Mouse (Mus musculus) limb, embryonic 15.5 days (tissue): ENCODE data around the gene Ghrh. TPM values are rescaled to one million over a fixed set of nuclear protein-coding genes. Genes with fewer than 3 reads are reported as not detected.
"Not testable (repeated sequence)": the region's sequence is repeated elsewhere in the genome, so short reads cannot be mapped to it uniquely, and the experiment has no call there.

Experiments
- ATAC-seq: fragments of 200-750 bp; cut with Nextera tagmentation; 2 replicates; pipeline ENCODE4 v1.8.0; 2017; ENCODE audit warnings: low read depth, moderate TSS enrichment; ENCODE audit not compliant: insufficient number of reproducible peaks, low FRiP score, low TSS enrichment
- H3K27ac ChIP-seq: fragments of 300-500 bp; sonication (generic); 2 replicates; pipeline ENCODE4 v1.5.1; 2015; ENCODE audit warnings: moderate library complexity, mild to moderate bottlenecking, inconsistent platforms
- H3K27me3 ChIP-seq: fragments of 300-500 bp; sonication (generic); 2 replicates; pipeline ENCODE4 v1.6.1; 2015; ENCODE audit warnings: inconsistent platforms
- H3K36me3 ChIP-seq: fragments of 300-500 bp; sonication (generic); 2 replicates; pipeline ENCODE4 v1.6.1; 2015; ENCODE audit warnings: inconsistent platforms
- H3K4me1 ChIP-seq: fragments of 300-500 bp; sonication (generic); 2 replicates; pipeline ENCODE4 v1.6.1; 2015; ENCODE audit warnings: inconsistent platforms
- H3K4me2 ChIP-seq: fragments of 300-500 bp; sonication (generic); 2 replicates; pipeline ENCODE4 v1.6.1; 2015; ENCODE audit warnings: mild to moderate bottlenecking, inconsistent platforms
- H3K4me3 ChIP-seq: fragments of 300-500 bp; sonication (generic); 2 replicates; pipeline ENCODE4 v1.5.1; 2015; ENCODE audit warnings: mild to moderate bottlenecking, inconsistent platforms
- H3K9ac ChIP-seq: fragments of 300-500 bp; sonication (generic); 2 replicates; pipeline ENCODE4 v1.6.1; 2015; ENCODE audit warnings: inconsistent platforms
- H3K9me3 ChIP-seq: fragments of 300-500 bp; sonication (generic); 2 replicates; pipeline ENCODE4 v1.6.1; 2016; ENCODE audit warnings: inconsistent platforms
- WGBS: fragments of 180-500 bp; shearing (Covaris S2); methylation state at CpG from one replicate; pipeline ENCODE4 v1.1.7; 2015; 5-methylcytosine and 5-hydroxymethylcytosine counted together
- polyA plus RNA-seq: library from polyadenylated mRNA; unstranded; fragments of >200 nt; fragmentation: Nextera tagmentation; extraction: Ambion mirVana; gene quantifications from 2 replicates; pipeline ENCODE4 v1.2.1, GENCODE M21; 2015

The Ghrh gene
- polyA plus RNA-seq = not detected in 2 replicates

GRCm38 (mm10) chr2:157347361-157348159, at the start of gene Ghrh:
TSS of gene Ghrh (minus strand) at chr2:157347506.
- H3K9ac ChIP-seq = 0 out of 2 replicates have a peak within 1 kb of the TSS, but pooled peaks have one; percentile 10
- H3K4me3 ChIP-seq = no peak within 1 kb of the TSS
- peaks cover 10% of the 10 kb centered on the region for H3K4me1 ChIP-seq
- peak within 1 kb of the TSS; percentile 75 for H3K27ac ChIP-seq
- 0 out of 2 replicates have a peak within 1 kb of the TSS, but pooled peaks have one; percentile 10 for H3K4me2 ChIP-seq
- no peaks in the 10 kb centered on the region for H3K27me3 ChIP-seq
- peak; percentile 55; the same call in 1 of the 2 replicates for ATAC-seq
- WGBS = 51% methylated on average over 26 of the region's 26 CpGs
- H3K36me3 ChIP-seq = no peaks in the 10 kb centered on the region
- no peaks in the 10 kb centered on the region for H3K9me3 ChIP-seq

GRCm38 (mm10) chr2:157395960-157396359, 48.7 kb upstream of the Ghrh start:
- WGBS = 64% methylated on average over 13 of the region's 13 CpGs
- Histone ChIP-seq H3K9me3 (no peaks in the 10 kb centered on the region), H3K4me1 (no peaks in the 10 kb centered on the region), H3K27me3 (no peaks in the 10 kb centered on the region), H3K4me2 (no peak overlapping the region), H3K27ac (0 out of 2 replicates have a peak overlapping the region, but pooled peaks have one; percentile 11), H3K36me3 (peaks cover 40% of the 10 kb centered on the region), H3K9ac (no peak overlapping the region), H3K4me3 (no peak overlapping the region)
- no peak for ATAC-seq

- ATAC-seq = no peak
- H3K4me2 ChIP-seq = no peak overlapping the region
- no peak overlapping the region for H3K9ac ChIP-seq
- 71% methylated on average over 5 of the region's 5 CpGs for WGBS
- H3K4me3 ChIP-seq = no peak overlapping the region
- peaks cover 43% of the 10 kb centered on the region for H3K36me3 ChIP-seq
- no peak overlapping the region for H3K27ac ChIP-seq
- no peaks in the 10 kb centered on the region for H3K4me1 ChIP-seq
- H3K27me3 ChIP-seq = no peaks in the 10 kb centered on the region
- no peaks in the 10 kb centered on the region for H3K9me3 ChIP-seq
Observed at GRCm38 (mm10) chr2:157395371-157395770, 48.1 kb upstream of the Ghrh start.

- ATAC-seq = no peak
- Histone ChIP-seq H3K4me2 (no peak overlapping the region), H3K4me1 (no peaks in the 10 kb centered on the region), H3K9ac (no peak overlapping the region), H3K9me3 (no peaks in the 10 kb centered on the region), H3K27me3 (no peaks in the 10 kb centered on the region), H3K4me3 (no peak overlapping the region), H3K27ac (no peak overlapping the region), H3K36me3 (peaks cover 46% of the 10 kb centered on the region)
- WGBS = 75% methylated on average over 6 of the region's 6 CpGs
Observed at GRCm38 (mm10) chr2:157394868-157395267, 47.6 kb upstream of the Ghrh start.

GRCm38 (mm10) chr2:157393549-157393948, 46.2 kb upstream of the Ghrh start:
- WGBS = 94% methylated on average over 4 of the region's 4 CpGs
- Histone ChIP-seq H3K27me3 (no peaks in the 10 kb centered on the region), H3K4me1 (no peaks in the 10 kb centered on the region), H3K9ac (no peak overlapping the region), H3K4me3 (no peak overlapping the region), H3K27ac (no peak overlapping the region), H3K36me3 (peaks cover 48% of the 10 kb centered on the region), H3K9me3 (no peaks in the 10 kb centered on the region), H3K4me2 (no peak overlapping the region)
- ATAC-seq = no peak

- peaks cover 37% of the 10 kb centered on the region for H3K36me3 ChIP-seq
- no peaks in the 10 kb centered on the region for H3K9me3 ChIP-seq
- ATAC-seq = no peak
- H3K4me2 ChIP-seq = no peak overlapping the region
- WGBS = 89% methylated on average over 2 of the region's 2 CpGs
- no peak overlapping the region for H3K27ac ChIP-seq
- no peaks in the 10 kb centered on the region for H3K4me1 ChIP-seq
- no peak overlapping the region for H3K9ac ChIP-seq
- H3K4me3 ChIP-seq = no peak overlapping the region
- no peaks in the 10 kb centered on the region for H3K27me3 ChIP-seq
Observed at GRCm38 (mm10) chr2:157392331-157392730, 45.0 kb upstream of the Ghrh start.

- Histone ChIP-seq H3K4me2 (no peak overlapping the region), H3K9ac (no peak overlapping the region), H3K9me3 (no peaks in the 10 kb centered on the region), H3K4me3 (no peak overlapping the region), H3K27me3 (no peaks in the 10 kb centered on the region), H3K36me3 (peaks cover 25% of the 10 kb centered on the region), H3K27ac (no peak overlapping the region), H3K4me1 (peaks cover 5% of the 10 kb centered on the region)
- WGBS = 83% methylated on average over 7 of the region's 7 CpGs
- ATAC-seq = no peak
Observed at GRCm38 (mm10) chr2:157389591-157389921, 42.2 kb upstream of the Ghrh start.

- peaks cover 26% of the 10 kb centered on the region for H3K36me3 ChIP-seq
- 90% methylated on average over 14 of the region's 14 CpGs for WGBS
- not testable (repeated sequence) for H3K27ac ChIP-seq, H3K4me1 ChIP-seq, H3K27me3 ChIP-seq, H3K9me3 ChIP-seq, H3K9ac ChIP-seq, H3K4me2 ChIP-seq, ATAC-seq, H3K4me3 ChIP-seq
Observed at GRCm38 (mm10) chr2:157388901-157389590, 41.7 kb upstream of the Ghrh start.

GRCm38 (mm10) chr2:157384836-157385235, 37.5 kb upstream of the Ghrh start:
- no peaks in the 10 kb centered on the region for H3K9me3 ChIP-seq
- H3K36me3 ChIP-seq = peaks cover 36% of the 10 kb centered on the region
- no peak overlapping the region for H3K4me2 ChIP-seq
- H3K27ac ChIP-seq = peak overlapping the region; percentile 11; the same call in 1 of the 2 replicates
- no peaks in the 10 kb centered on the region for H3K27me3 ChIP-seq
- ATAC-seq = no peak
- peaks cover 6% of the 10 kb centered on the region for H3K4me1 ChIP-seq
- no peak overlapping the region for H3K4me3 ChIP-seq
- 66% methylated on average over 4 of the region's 4 CpGs for WGBS
- H3K9ac ChIP-seq = no peak overlapping the region

GRCm38 (mm10) chr2:157376995-157377394, 29.7 kb upstream of the Ghrh start:
- no peak overlapping the region for H3K4me3 ChIP-seq
- no peak overlapping the region for H3K9ac ChIP-seq
- no peak overlapping the region for H3K4me2 ChIP-seq
- no peaks in the 10 kb centered on the region for H3K9me3 ChIP-seq
- WGBS = 59% methylated on average over 3 of the region's 3 CpGs
- peaks cover 29% of the 10 kb centered on the region for H3K36me3 ChIP-seq
- no peak for ATAC-seq
- peaks cover 20% of the 10 kb centered on the region for H3K4me1 ChIP-seq
- no peak overlapping the region for H3K27ac ChIP-seq
- H3K27me3 ChIP-seq = no peaks in the 10 kb centered on the region

- no peak for ATAC-seq
- H3K4me2 ChIP-seq = no peak overlapping the region
- no peak overlapping the region for H3K9ac ChIP-seq
- H3K4me3 ChIP-seq = no peak overlapping the region
- H3K36me3 ChIP-seq = peaks cover 27% of the 10 kb centered on the region
- no peaks in the 10 kb centered on the region for H3K9me3 ChIP-seq
- WGBS = 36% methylated on average over 14 of the region's 14 CpGs
- no peaks in the 10 kb centered on the region for H3K27me3 ChIP-seq
- peak overlapping the region; percentile 11; the same call in 1 of the 2 replicates for H3K27ac ChIP-seq
- H3K4me1 ChIP-seq = peaks cover 20% of the 10 kb centered on the region
Observed at GRCm38 (mm10) chr2:157375794-157376757, 28.8 kb upstream of the Ghrh start.
